Mouse (Mus musculus) bone marrow macrophage, adult 2 months (primary cell): ENCODE data around the gene Mgat4b.

Experiments
- CTCF ChIP-seq: IDR thresholded peaks from 2 replicates; pipeline ENCODE4 v1.5.1; 2012; ENCODE audit warnings: low read depth, mild to moderate bottlenecking, low read length, moderate library complexity
- POLR2A ChIP-seq: IDR thresholded peaks from 2 replicates; pipeline ENCODE4 v1.6.1; 2012; ENCODE audit warnings: mild to moderate bottlenecking, low read depth, low read length, borderline replicate concordance

DNA sequence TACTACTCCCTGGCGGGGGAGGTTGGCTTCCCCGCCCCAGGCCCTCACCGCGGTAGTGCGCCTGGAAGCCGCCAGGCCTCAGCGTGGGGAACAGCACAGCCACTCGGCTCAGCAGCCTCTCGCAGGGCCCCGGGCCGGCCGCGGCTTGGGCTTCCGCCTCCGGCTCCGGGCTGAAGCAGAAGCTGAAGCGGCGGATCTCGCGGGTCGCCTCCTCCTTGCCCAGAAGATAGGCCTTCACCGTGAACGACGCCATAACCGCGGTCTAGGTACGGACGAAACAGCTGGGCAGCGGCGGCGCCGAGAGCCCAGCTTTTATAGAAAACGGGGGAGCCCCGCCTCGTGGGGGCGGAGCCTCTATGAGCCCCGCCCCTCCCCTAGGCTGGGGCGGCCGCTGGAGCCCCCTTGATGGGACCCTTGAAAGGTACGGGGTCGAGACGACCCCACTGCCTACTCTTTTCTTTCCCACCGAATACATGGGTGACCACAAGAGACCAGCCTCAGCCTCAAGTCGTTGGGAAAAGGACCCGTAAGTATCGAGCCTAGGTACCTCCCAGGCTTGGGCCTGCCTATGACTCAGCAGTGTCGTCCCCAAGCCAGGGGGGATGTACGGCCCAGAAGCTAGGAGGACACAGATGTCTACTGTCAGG, at the start of gene Mgat4b, which contains the start of gene Sqstm1:
- no peak for TF ChIP-seq CTCF
- peak; percentile 43; the same call in 1 of the 2 replicates for TF ChIP-seq POLR2A
